Mouse (Mus musculus) gastrocnemius, postnatal 14 days (tissue): Measurements from ENCODE around the gene Olfr525. TPM values are rescaled to one million over a fixed set of nuclear protein-coding genes. Genes with fewer than 3 reads are reported as not detected.

Experiments
- DNase-seq: peaks from one replicate; pipeline ENCODE4 v3.0.0; 2021; ENCODE audit warnings: mixed read lengths
- intact Hi-C: fragments of 180-260 bp; cut with DNase I; formaldehyde crosslinking; loops from one replicate; pipeline ENCODE4 v1.15.1; 2025; ENCODE audit warnings: low total_unique reads
- long read RNA-seq, 2 experiments: library from polyadenylated mRNA; stranded (forward); transcript quantifications; one replicate each; pipeline ENCODE4 v2.0.0; 2021
- total RNA-seq, 2 experiments: library from RNA; stranded (reverse); gene quantifications; 2 replicates each; pipeline ENCODE4 v1.2.3; 2021

Gene Olfr525
- not detected for total RNA-seq
- long read RNA-seq, experiment 1: 0 reads
- long read RNA-seq, experiment 2: 0 reads

DNA sequence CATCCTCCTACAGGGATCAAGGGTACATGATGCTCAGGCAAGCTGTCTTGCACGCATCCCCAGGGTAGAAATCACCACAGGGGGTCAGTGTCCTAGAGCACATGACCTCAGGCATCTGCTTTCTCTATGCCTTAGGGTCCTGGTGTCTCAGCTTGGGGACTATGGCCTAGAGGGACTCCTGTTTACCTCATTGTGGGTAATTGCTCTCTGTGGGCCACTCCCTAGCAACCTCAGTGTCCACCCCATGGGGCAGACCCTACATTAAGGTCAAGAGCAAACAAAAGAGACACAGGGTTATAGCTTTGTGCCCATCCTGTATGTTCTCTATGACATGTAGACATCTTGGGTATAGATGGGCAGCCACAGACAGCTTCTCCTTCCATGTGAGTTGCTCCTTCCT is at the start of gene Olfr525:
Gene Olfr525, plus strand, starts transcription at position 301 of the 400 bp plus-strand sequence.
- intact Hi-C loops: no loop called here
- DNase-seq: no peak

DNA sequence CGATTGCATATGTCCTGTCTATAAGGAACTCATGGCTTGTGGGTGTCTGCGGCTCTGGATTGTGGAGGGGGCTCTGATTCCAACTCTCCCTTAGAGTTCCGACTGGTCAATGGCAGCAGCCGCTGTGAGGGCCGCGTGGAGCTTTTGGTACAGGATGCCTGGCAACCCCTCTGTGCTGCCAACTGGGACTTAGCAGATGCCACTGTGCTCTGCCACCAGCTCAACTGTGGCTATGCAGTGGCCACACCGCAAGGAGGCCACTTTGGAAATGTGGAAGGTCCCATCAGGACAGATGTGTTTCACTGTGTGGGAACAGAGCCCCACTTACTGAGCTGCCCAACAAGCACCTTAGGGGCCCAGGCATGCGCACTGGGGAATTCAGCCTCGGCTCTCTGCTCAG is 24.9 kb upstream of the Olfr525 start:
- intact Hi-C loops: no loop called here
- DNase-seq: no peak

DNA sequence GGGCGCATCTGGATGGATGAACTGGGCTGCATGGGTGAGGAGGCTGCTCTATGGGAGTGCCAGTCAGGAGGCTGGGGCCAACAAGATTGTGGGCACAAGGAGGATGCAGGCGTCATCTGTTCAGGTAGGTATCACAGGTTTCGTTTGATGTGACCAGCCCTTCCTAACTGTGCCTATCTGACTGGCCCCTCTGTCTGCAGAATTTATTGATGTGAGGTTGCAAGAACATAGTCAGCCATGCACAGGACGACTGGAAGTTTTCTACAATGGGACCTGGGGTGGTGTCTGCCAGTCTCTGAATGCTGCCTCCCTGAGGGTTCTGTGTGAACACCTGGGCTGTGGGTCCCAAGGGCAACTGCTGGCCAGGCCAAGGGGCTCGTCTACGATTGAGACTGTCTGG is 23.8 kb upstream of the Olfr525 start:
- DNase-seq: no peak
- intact Hi-C loops: no loop called here

DNA sequence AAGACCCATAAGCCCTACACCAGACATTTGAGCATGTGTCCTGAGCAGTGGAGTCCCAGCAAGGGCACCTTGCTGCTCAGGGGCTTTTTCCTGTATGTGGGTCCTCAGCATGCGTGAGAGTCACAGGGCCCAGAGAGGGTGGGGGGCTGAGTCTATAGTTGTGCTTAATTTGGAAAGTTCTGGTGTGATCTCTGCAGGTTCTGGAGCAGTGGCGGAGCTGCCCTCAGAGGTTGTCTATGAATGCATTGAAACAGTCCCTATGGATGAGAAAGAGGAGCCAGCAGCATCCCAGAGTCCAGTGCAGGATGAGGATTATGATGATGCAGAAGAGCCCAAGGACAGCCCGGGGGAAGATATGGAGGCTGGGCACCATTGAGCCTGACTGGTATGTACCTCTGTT is 21.2 kb upstream of the Olfr525 start:
- no peak for DNase-seq
- intact Hi-C loops: no loop called here

DNA sequence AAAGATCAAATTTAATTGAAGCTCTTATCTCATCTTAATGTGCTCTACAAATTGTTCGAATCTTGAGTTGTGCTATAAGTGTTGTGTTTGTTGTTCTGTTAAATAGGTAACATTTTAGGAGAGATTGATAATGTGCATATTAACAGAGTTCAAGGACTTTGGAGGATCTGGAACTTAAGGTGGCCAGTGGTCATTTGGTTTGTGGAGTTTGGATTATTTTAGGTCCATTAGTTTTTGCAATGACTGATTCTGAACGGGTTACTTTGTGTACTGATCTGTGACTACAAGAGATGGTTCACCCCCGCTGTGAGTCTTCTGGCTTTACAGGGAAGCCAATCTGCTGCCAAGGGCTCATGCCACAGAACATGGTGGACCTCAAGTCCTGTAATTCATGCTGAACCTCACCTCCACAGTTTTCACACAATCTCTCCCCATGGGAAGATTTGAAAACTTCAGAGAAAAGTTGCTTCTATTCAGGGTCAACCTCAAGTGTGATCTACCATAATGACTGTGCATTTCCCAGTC is 735 bp upstream of the Olfr525 start:
- intact Hi-C loops: no loop called here
- no peak for DNase-seq

DNA sequence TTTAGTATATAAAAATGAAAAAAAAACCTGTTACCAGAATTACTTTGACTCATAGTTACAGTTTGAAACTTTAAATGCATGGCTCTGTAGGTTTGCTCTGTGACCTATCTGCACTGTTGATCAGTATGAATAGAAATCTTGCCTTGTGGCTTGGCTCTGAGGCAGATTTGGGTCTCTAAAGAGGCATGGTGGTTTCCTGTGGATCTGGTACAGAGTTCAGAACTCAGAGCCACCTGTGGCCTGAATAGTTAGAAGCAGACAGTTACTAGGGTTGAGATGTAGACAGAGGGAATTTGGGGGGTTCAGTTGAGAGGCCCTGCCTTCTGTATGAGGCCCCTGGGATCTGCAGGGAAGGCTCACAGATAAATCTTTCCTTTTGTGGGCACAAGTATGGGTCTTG is 477 bp downstream of the Olfr525 start:
- DNase-seq: no peak
- intact Hi-C loops: no loop called here

DNA sequence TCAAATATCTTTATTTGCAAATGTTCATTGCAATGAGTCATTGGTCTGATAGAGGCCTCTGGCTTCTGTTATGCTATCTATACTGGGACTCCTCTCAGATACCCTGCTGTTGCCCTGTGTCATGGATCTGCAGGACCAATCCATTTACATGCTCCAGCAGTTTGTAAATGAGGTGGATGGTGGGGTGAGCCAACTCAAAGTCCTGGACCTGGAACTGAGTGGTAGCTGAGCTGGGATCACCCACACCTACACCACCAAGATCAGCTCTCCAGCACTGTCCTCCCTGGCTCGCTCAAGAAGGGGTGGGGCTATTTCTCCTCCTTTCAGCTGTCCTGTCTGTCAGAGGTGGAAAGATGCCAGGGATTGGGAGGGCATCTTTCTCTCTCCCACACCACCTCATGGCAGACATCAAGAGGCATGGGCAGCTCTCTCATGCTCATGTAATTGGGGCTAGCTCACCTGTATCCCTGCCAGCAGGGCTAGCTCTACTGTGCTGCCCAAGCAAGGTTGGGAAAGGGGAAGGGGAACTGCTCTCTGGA is 9.2 kb downstream of the Olfr525 start:
- intact Hi-C loops: no loop called here
- DNase-seq: no peak

DNA sequence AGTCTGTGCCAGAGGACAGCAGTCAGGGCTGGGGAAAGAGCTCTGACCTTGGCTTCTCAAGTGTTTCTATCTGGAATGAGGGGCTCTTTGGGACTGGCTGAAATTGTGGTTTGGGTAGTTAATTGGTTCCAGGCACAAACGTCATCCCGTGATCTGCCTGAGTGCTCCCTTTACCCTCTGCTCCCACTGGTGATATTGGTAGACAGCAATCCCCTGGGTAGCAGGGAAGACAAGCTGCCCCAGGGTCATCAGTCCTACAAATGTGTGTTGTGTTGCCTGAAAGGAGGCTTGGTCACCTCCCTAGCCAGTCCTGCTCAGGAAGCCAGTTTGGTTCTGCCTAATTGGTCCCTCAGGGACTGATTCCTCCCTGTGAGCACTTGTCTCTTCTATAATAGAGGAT is 13.1 kb downstream of the Olfr525 start, which contains the start of gene Olfr527:
Gene Olfr527, plus strand, starts transcription at position 301 of the 400 bp plus-strand sequence.
- intact Hi-C loops: no loop called here
- no peak for DNase-seq

DNA sequence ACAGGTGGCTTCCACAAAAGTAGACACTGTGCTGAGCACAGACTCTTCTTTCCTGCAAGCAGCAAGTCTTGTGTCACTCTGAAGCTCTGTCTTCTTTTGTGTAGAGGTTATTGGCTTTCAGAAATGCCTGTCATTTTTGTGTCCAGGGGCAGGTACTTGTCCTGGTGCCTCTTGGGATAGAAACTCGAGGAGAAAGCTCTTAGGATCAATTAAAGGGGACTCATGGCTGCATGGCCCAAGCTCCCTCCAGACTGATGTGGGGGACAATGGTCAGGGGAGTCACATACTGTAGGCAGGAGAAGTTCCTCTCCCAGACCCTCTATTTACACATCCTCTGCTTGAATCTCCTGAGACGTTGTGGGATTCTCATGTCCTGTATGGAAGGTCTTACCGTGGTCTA is 40.9 kb downstream of the Olfr525 start, which contains the start of gene Olfr60:
Gene Olfr60, minus strand, starts transcription at position 101 of the 400 bp plus-strand sequence.
- intact Hi-C loops: no loop called here
- no peak for DNase-seq

DNA sequence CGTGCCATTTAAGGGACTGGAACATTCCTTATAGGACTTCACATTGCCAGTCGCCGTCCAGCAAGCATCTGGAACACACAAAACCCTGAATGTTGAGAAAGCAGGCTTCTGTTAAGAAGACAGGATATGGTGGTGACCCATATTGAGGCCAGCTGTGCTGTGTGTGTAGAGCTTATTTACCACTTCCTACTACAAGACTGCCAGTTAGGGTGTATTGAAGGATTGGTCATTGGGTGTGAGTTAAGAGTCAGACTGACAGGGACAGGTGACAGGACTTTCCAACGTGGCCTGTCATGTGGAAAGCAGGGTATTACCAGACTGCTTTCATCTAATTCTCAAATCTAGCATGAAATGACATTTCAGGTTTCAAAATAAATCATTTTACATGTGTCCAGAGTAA is 53.6 kb downstream of the Olfr525 start:
- DNase-seq: no peak
- intact Hi-C loops: no loop called here

DNA sequence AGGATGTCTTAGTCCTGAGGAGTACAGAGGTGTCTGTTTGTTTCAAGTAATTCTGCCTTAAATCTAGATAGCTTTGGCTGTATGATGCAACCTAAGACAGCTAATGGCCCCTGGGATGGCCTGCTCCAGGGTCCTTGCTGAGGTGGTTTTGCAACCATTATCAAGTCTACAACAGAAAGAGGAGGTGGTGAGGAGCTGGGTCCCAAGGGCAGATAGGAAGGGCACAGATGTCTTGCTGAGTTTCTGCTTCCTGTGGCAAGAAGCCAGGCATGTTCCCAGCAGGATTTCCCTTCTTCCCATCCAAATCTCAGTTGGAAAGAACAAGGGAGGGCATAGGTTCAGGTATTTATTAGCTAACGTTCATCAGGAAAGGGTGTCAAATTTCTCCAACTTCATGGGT is 55.6 kb downstream of the Olfr525 start, which contains the start of gene Olfr530:
Gene Olfr530, minus strand, starts transcription at position 101 of the 400 bp plus-strand sequence.
- intact Hi-C loops: no loop called here
- no peak for DNase-seq

DNA sequence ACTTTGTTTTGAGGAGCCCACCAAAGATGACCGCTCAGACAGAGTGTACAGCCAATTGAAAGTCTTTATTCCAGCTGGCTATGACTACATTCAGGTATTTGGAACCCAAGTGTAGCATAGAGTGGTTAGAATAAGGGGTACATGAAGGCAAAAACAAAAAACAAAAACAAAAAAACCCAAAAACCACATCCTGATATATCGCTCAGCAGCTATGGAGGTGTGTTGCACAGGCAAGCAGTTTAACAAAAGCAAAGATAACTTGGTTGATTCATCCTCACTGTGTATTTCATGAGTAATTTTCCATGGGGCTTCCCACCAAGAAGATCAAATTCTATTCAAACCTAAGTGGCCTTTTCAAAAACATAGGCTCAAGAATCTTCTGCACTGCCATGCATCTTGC is 56.3 kb downstream of the Olfr525 start:
- no peak for DNase-seq
- intact Hi-C loops: no loop called here

Other genes starting within 250 kb of the Olfr525 start
- gene Caly, start 238.3 kb upstream of the Olfr525 start, total RNA-seq: under 1 TPM; 0.31 to 0.53 TPM
- not detected for gene Prap1, start 227.5 kb upstream of the Olfr525 start, total RNA-seq
- gene Fuom, start 218.4 kb upstream of the Olfr525 start, total RNA-seq: 10 to 100 TPM; 33.6 to 43.7 TPM
- 1 to 10 TPM; 3.7 to 4.7 TPM for gene Paox, start 205.1 kb upstream of the Olfr525 start, total RNA-seq
- gene Echs1, start 204.4 kb upstream of the Olfr525 start, total RNA-seq: 100 to 1,000 TPM in 1 of 2 experiments, 10 to 100 TPM in 1; 91.8 to 114 TPM
- gene Mtg1, start 183.3 kb upstream of the Olfr525 start, total RNA-seq: 10 to 100 TPM; 22.9 to 23.6 TPM
- under 1 TPM; 0.23 to 0.47 TPM for gene Sprn, start 166.0 kb upstream of the Olfr525 start, total RNA-seq
- gene Olfr522, start 156.1 kb upstream of the Olfr525 start, total RNA-seq: not detected
- gene Olfr523, start 147.6 kb upstream of the Olfr525 start, total RNA-seq: not detected
- not detected for gene Olfr524, start 114.9 kb upstream of the Olfr525 start, total RNA-seq
- gene Cd163l1, start 102.6 kb upstream of the Olfr525 start, total RNA-seq: not detected
- gene 5830411N06Rik, start 73.6 kb upstream of the Olfr525 start, total RNA-seq: not detected
- gene Olfr527, start 13.2 kb downstream of the Olfr525 start, total RNA-seq: not detected
- not detected for gene Olfr60, start 40.8 kb downstream of the Olfr525 start, total RNA-seq
- not detected for gene Olfr530, start 55.5 kb downstream of the Olfr525 start, total RNA-seq
- gene Olfr531, start 82.1 kb downstream of the Olfr525 start, total RNA-seq: not detected
- gene Olfr532, start 100.8 kb downstream of the Olfr525 start, total RNA-seq: not detected
- not detected for gene Olfr533, start 142.5 kb downstream of the Olfr525 start, total RNA-seq
- gene Olfr535, start 163.4 kb downstream of the Olfr525 start, total RNA-seq: not detected
- gene Olfr536, start 186.5 kb downstream of the Olfr525 start, total RNA-seq: not detected
- not detected for gene Olfr538, start 247.0 kb downstream of the Olfr525 start, total RNA-seq